Comparison of ENCODE assay signal across 8 mouse cellular contexts in the genomic region with DNA sequence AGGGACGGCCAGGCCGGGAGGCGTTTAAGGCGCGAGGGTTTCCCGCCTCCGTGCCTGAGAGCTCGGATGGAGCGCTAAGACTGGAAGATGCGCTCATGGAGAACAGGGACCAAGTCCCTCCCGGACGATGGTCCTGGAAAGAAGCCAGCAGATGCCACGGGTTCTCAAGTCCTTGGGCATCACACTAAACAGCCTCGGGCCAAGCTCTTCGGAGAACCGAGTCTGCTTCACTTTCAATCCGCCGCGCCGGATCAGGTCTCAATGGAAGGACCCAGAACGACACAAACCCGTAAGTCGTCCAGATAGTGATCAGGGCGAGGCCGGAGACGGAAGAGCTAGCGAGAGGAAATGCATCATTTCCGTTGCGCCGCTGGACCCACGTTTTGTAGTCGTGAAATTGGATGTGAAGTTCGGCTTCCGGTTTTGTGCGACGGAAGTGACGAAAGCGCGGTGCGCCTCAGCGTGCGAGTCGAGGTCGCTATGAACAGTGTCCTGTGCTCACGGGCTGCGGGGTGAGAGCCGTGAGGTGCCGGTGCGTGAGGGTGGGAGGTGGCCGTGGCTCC. TPM values are rescaled to one million over a fixed set of nuclear protein-coding genes. Genes with fewer than 3 reads are reported as not detected.
A peak's percentile ranks its signal among the peaks of the same experiment; 100 is the strongest.
DNase-seq lines count a peak whose midpoint lies in the region; ATAC-seq lines count a peak whose summit lies in the region.

BC003965 (plus strand) TSS at position 426 of the 563 bp plus-strand sequence.

- peak within 1 kb of the TSS; percentile 63 for H3K9ac ChIP-seq in intestine, embryonic 14.5 days (ENCODE audit: low read length)

- H3K36me3 ChIP-seq in intestine, embryonic 14.5 days (ENCODE audit: control insufficient read depth, insufficient read depth, low read length), result peaks cover 9% of the 10 kb centered on the region; the same call in 1 of the 2 replicates

- H3K27ac ChIP-seq in intestine, embryonic 14.5 days (ENCODE audit: low read depth), result peak within 1 kb of the TSS; percentile 86

- peak within 1 kb of the TSS; percentile 92 for H3K4me3 ChIP-seq in intestine, embryonic 14.5 days (ENCODE audit: low read depth, low read length)

- intact Hi-C loops in left cerebral cortex, postnatal 14 days (cut with DNase I), result loop anchor here (5.0 kb wide), 1 partner anchor 67 kb away; the partner anchor contains the start of gene Telo2

- no peaks in the 10 kb centered on the region for H3K27me3 ChIP-seq in intestine, embryonic 14.5 days (replicated peaks; ENCODE audit: control insufficient read depth, insufficient read depth, low read length)

- peak; percentile 99 for DNase-seq in adrenal gland, adult 18-20 months (ENCODE audit: low spot score in 2 of 2)
- DNase-seq in embryo, embryonic 11 days, result peak; percentile 99
- peak; percentile 94 for DNase-seq in gastrocnemius, postnatal 25 days
- DNase-seq in intestine, embryonic 14.5 days (ENCODE audit: low spot score), result peak; percentile 99
- peak; percentile 98 to 99 for DNase-seq in left cerebral cortex, postnatal 14 days (ENCODE audit: low spot score in 2 of 2)
- peak; percentile 99 for DNase-seq in mesoderm, embryonic 11.5 days (ENCODE audit: low read depth, low spot score)
- peak; percentile 96 to 98 for DNase-seq in right cerebral cortex, postnatal 36 days (ENCODE audit: low spot score in 2 of 2)
- DNase-seq in yolk sac, embryonic 10.5 days (ENCODE audit: low spot score), result peak; percentile 96

- no peaks in the 10 kb centered on the region for H3K9me3 ChIP-seq in intestine, embryonic 14.5 days (ENCODE audit: control insufficient read depth, low read length)

- WGBS in intestine, embryonic 14.5 days, result under 1% methylated on average over 50 of the region's 50 CpGs

- peaks cover 14% of the 10 kb centered on the region for H3K4me1 ChIP-seq in intestine, embryonic 14.5 days (replicated peaks; ENCODE audit: control insufficient read depth, insufficient read depth, low read length)

- ATAC-seq in intestine, embryonic 14.5 days (replicated peaks; ENCODE audit: low FRiP score, low TSS enrichment, low read depth), result peak; percentile 83

- H3K4me2 ChIP-seq in intestine, embryonic 14.5 days (ENCODE audit: low read length), result peak within 1 kb of the TSS; percentile 83

RNA-seq across cellular contexts. Expression of gene BC003965, which starts in this region (rescaled TPM):
- total RNA-seq in adrenal gland, adult 18-20 months (2021), result 10 to 100 TPM; 18.5 to 20.0 TPM
- total RNA-seq in gastrocnemius, postnatal 25 days (2021), result 10 to 100 TPM; 12.5 to 14.3 TPM
- 36.9 and 37.1 TPM in 2 replicates for polyA plus RNA-seq in intestine, embryonic 14.5 days (2014; fragmentation: Nextera tagmentation; extraction: Ambion mirVana)
- total RNA-seq in left cerebral cortex, postnatal 14 days (2021), result 10 to 100 TPM; 18.4 to 20.0 TPM

Comparison
In these comparisons a context has a peak if more than half of its experiments do, and no peak if none do; other contexts are left out.
1. Peak in every context shown above with its lines: DNase-seq, ATAC-seq, H3K4me3 ChIP-seq and H3K27ac ChIP-seq.